In genomic region chr5:75518213-75518612, GRCm38 (mm10) we compare ENCODE assay signal across 22 mouse cellular contexts. TPM values are rescaled to one million over a fixed set of nuclear protein-coding genes. Genes with fewer than 3 reads are reported as not detected.
DNase-seq lines count a peak whose midpoint lies in the region; ATAC-seq and TF ChIP-seq lines count a peak whose summit lies in the region.
"Had no signal": no experiment of that assay in that cellular context is flagged by ENCODE, and none has a peak within 500 bp of the region (broad histone marks: within the 10 kb centered on the region; RNA-seq: fewer than 3 reads in every experiment).

No protein-coding gene starts in this region.

- no peak overlapping the region for H3K4me3 ChIP-seq in hindbrain, embryonic 10.5 days
- no peak overlapping the region for H3K4me3 ChIP-seq in hindbrain, postnatal 0 days (ENCODE audit: low read length)
- no peak overlapping the region for H3K4me3 ChIP-seq in kidney, adult 2 months (ENCODE audit: insufficient read depth, low read depth, low read length)
- no peak overlapping the region for H3K4me3 ChIP-seq in neural tube, embryonic 13.5 days
- H3K4me3 ChIP-seq: embryonic facial prominence, embryonic 12.5 days; erythroblast, embryonic 14.5 days; forebrain, embryonic 12.5 days; heart, adult 2 months; left cerebral cortex, adult 2 months; lung, embryonic 15.5 days had no signal

- no peak for TF ChIP-seq CTCF in hindbrain, postnatal 0 days (IDR thresholded peaks at IDR 0.05; ENCODE audit: low read depth)
- TF ChIP-seq CTCF in kidney, adult 2 months (conservative IDR thresholded peaks at IDR 0.05; ENCODE audit: insufficient read depth, insufficient read length, low read depth, low read length): no peak

- no peak for TF ChIP-seq POLR2A in kidney, adult 2 months (IDR thresholded peaks at IDR 0.05; ENCODE audit: low read depth, low read length)

- H3K27ac ChIP-seq in hindbrain, embryonic 10.5 days: 0 out of 2 replicates have a peak overlapping the region, but pooled peaks have one; percentile 12
- no peak overlapping the region for H3K27ac ChIP-seq in hindbrain, postnatal 0 days
- H3K27ac ChIP-seq in kidney, adult 2 months (ENCODE audit: insufficient read depth, low read depth, low read length): no peak overlapping the region
- H3K27ac ChIP-seq in neural tube, embryonic 13.5 days (replicated peaks): no peak overlapping the region
- H3K27ac ChIP-seq: embryonic facial prominence, embryonic 12.5 days; forebrain, embryonic 12.5 days; heart, adult 2 months; left cerebral cortex, adult 2 months; liver, embryonic 14.5 days; lung, embryonic 15.5 days had no signal

- H3K4me1 ChIP-seq in hindbrain, embryonic 10.5 days (replicated peaks): peaks cover 12% of the 10 kb centered on the region; the same call in 1 of the 2 replicates
- H3K4me1 ChIP-seq in hindbrain, postnatal 0 days (ENCODE audit: insufficient read depth, low read length): no peaks in the 10 kb centered on the region; the same call in 1 of the 2 replicates
- no peaks in the 10 kb centered on the region for H3K4me1 ChIP-seq in kidney, adult 2 months (ENCODE audit: control insufficient read depth, insufficient read depth, low read length)
- no peaks in the 10 kb centered on the region; the same call in 1 of the 2 replicates for H3K4me1 ChIP-seq in neural tube, embryonic 13.5 days (replicated peaks)
- H3K4me1 ChIP-seq: embryonic facial prominence, embryonic 12.5 days; lung, embryonic 15.5 days had no signal

- no peaks in the 10 kb centered on the region for H3K27me3 ChIP-seq in hindbrain, embryonic 10.5 days (ENCODE audit: insufficient read depth, poor library complexity, severe bottlenecking)
- no peaks in the 10 kb centered on the region for H3K27me3 ChIP-seq in hindbrain, postnatal 0 days (ENCODE audit: insufficient read depth, low read length)
- no peaks in the 10 kb centered on the region for H3K27me3 ChIP-seq in kidney, adult 2 months (replicated peaks; ENCODE audit: control insufficient read depth, insufficient read depth, low read length)
- no peaks in the 10 kb centered on the region for H3K27me3 ChIP-seq in neural tube, embryonic 13.5 days
- H3K27me3 ChIP-seq: embryonic facial prominence, embryonic 12.5 days; forebrain, embryonic 12.5 days; lung, embryonic 15.5 days had no signal

- ATAC-seq in hindbrain, postnatal 0 days: no peak
- ATAC-seq in neural tube, embryonic 13.5 days (ENCODE audit: low read depth): 0 out of 2 replicates have a peak, but pooled peaks have one; percentile 23
- no peak for ATAC-seq in megakaryocyte-erythroid progenitor cell, adult 5-6 weeks (replicated peaks; ENCODE audit: low FRiP score, low TSS enrichment, poor library complexity, severe bottlenecking)
- ATAC-seq: hindbrain, embryonic 16.5 days; intestine, embryonic 16.5 days had no signal

- no peaks in the 10 kb centered on the region for H3K9me3 ChIP-seq in hindbrain, embryonic 10.5 days
- H3K9me3 ChIP-seq in hindbrain, postnatal 0 days (ENCODE audit: low read length): no peaks in the 10 kb centered on the region
- no peaks in the 10 kb centered on the region for H3K9me3 ChIP-seq in neural tube, embryonic 13.5 days
- H3K9me3 ChIP-seq: embryonic facial prominence, embryonic 12.5 days; forebrain, embryonic 12.5 days; lung, embryonic 15.5 days had no signal

- no peak overlapping the region for H3K9ac ChIP-seq in hindbrain, postnatal 0 days (replicated peaks; ENCODE audit: low read length)
- H3K9ac ChIP-seq in neural tube, embryonic 13.5 days: no peak overlapping the region
- H3K9ac ChIP-seq: embryonic facial prominence, embryonic 12.5 days; forebrain, embryonic 12.5 days; liver, embryonic 14.5 days; lung, embryonic 15.5 days had no signal

- no peak for DNase-seq in hindbrain, embryonic 10.5 days (ENCODE audit: low spot score)
- DNase-seq in hindbrain, postnatal 0 days (ENCODE audit: low spot score): no peak
- DNase-seq in kidney, postnatal 10 days: peak; percentile 11
- no peak for DNase-seq in kidney, adult 2 months
- DNase-seq in ES-CJ7 (ENCODE audit: low read depth, low spot score): peak; percentile 64
- DNase-seq: cerebellum, adult 11 months; gastrocnemius, postnatal 25 days; heart, adult 2 months; heart, postnatal 36 days; layer of hippocampus, adult 9-11 months; lung, postnatal 4 days; thymus, postnatal 25 days had no signal

- no peaks in the 10 kb centered on the region for H3K36me3 ChIP-seq in hindbrain, embryonic 10.5 days
- H3K36me3 ChIP-seq in hindbrain, postnatal 0 days (ENCODE audit: insufficient read depth, low read length): no peaks in the 10 kb centered on the region
- no peaks in the 10 kb centered on the region for H3K36me3 ChIP-seq in kidney, adult 2 months (ENCODE audit: control insufficient read depth, insufficient read depth, low read length)
- no peaks in the 10 kb centered on the region for H3K36me3 ChIP-seq in neural tube, embryonic 13.5 days
- H3K36me3 ChIP-seq: embryonic facial prominence, embryonic 12.5 days; forebrain, embryonic 12.5 days; lung, embryonic 15.5 days had no signal

- no peak overlapping the region for H3K4me2 ChIP-seq in hindbrain, postnatal 0 days (ENCODE audit: low read depth, low read length)
- no peak overlapping the region for H3K4me2 ChIP-seq in neural tube, embryonic 13.5 days
- H3K4me2 ChIP-seq: embryonic facial prominence, embryonic 12.5 days; forebrain, embryonic 12.5 days; lung, embryonic 15.5 days had no signal

- WGBS in hindbrain, embryonic 10.5 days: 59% methylated on average over 8 of the region's 8 CpGs
- 55% methylated on average over 8 of the region's 8 CpGs for WGBS in hindbrain, postnatal 0 days
- 43% methylated on average over 8 of the region's 8 CpGs for WGBS in kidney, adult 2 months
- 57% methylated on average over 8 of the region's 8 CpGs for WGBS in neural tube, embryonic 13.5 days

RNA-seq across cellular contexts. Expression of gene Kit, which starts 56.5 kb away (rescaled TPM):
- 23.5 and 29.8 TPM in 2 replicates for polyA plus RNA-seq in hindbrain, embryonic 10.5 days (2016; fragmentation: Nextera tagmentation; extraction: Ambion mirVana)
- total RNA-seq in hindbrain, postnatal 0 days (2014; rRNA removed): 48.0 and 58.1 TPM in 2 replicates
- 31.2 and 31.8 TPM in 2 replicates for polyA plus RNA-seq in hindbrain, postnatal 0 days (2015; fragmentation: Nextera tagmentation; extraction: Ambion mirVana)
- 15.2 and 15.6 TPM in 2 replicates for polyA plus RNA-seq in kidney, adult 2 months (2012; rRNA removed)
- 47.2 and 48.1 TPM in 2 replicates for polyA plus RNA-seq in neural tube, embryonic 13.5 days (2015; fragmentation: Nextera tagmentation; extraction: Ambion mirVana)
- 238 and 240 TPM in 2 replicates for total RNA-seq in megakaryocyte-erythroid progenitor cell, adult 5-6 weeks (2014; fragmentation: Nextera tagmentation)
- 148 and 188 TPM in 2 replicates for total RNA-seq in megakaryocyte-erythroid progenitor cell, adult 5-6 weeks (2017)

Comparison
In these comparisons a context has a peak if more than half of its experiments do, and no peak if none do; other contexts are left out.
1. DNase-seq: peak in kidney, postnatal 10 days (single experiment) and ES-CJ7 (single experiment); none in hindbrain, embryonic 10.5 days (single experiment), hindbrain, postnatal 0 days (single experiment) and kidney, adult 2 months (single experiment).